Mouse (Mus musculus) brain, embryonic 14.5 days (tissue): ENCODE measurements around the gene Tor1b.

Source experiments
- CTCF ChIP-seq: fragments of 200-500 bp; IDR thresholded peaks from 2 replicates; pipeline ENCODE4 v1.5.1; 2012; ENCODE audit warnings: inconsistent platforms, mild to moderate bottlenecking, moderate library complexity, borderline replicate concordance; ENCODE audit not compliant: insufficient read depth, insufficient read length; ENCODE audit errors: extremely low read depth
- POLR2A ChIP-seq: fragments of 200-500 bp; IDR thresholded peaks from 2 replicates; pipeline ENCODE4 v1.6.1; 2012; ENCODE audit warnings: mild to moderate bottlenecking, inconsistent platforms, borderline replicate concordance; ENCODE audit not compliant: poor library complexity, insufficient read depth, insufficient read length, severe bottlenecking; ENCODE audit errors: extremely low read depth

- TF ChIP-seq POLR2A (no peak), CTCF (no peak)
Observed at GRCm38 (mm10) chr2:30938574-30938991, 14.2 kb upstream of the Tor1b start.
